Comparison of ENCODE assay signal across 13 mouse cellular contexts in genomic region chr17:43267046-43267749, GRCm38 (mm10). TPM values are rescaled to one million over a fixed set of nuclear protein-coding genes. Genes with fewer than 3 reads are reported as not detected.
DNase-seq lines count a peak whose midpoint lies in the region; ATAC-seq and TF ChIP-seq lines count a peak whose summit lies in the region.
"Had no signal": no experiment of that assay in that cellular context is flagged by ENCODE, and none has a peak within 500 bp of the region (broad histone marks: within the 10 kb centered on the region; RNA-seq: fewer than 3 reads in every experiment).

No protein-coding gene starts in this region.

- no peaks in the 10 kb centered on the region for H3K36me3 ChIP-seq in forebrain, postnatal 0 days (ENCODE audit: insufficient read depth)
- H3K36me3 ChIP-seq in forebrain, embryonic 11.5 days (ENCODE audit: control insufficient read depth, insufficient read depth, low read length), result no peaks in the 10 kb centered on the region
- no peaks in the 10 kb centered on the region for H3K36me3 ChIP-seq in lung, embryonic 14.5 days (ENCODE audit: insufficient read depth)
- no peaks in the 10 kb centered on the region for H3K36me3 ChIP-seq in stomach, postnatal 0 days (ENCODE audit: control insufficient read depth, insufficient read depth, low read length)
- H3K36me3 ChIP-seq: forebrain, embryonic 10.5 days had no signal

- peak; percentile 26; the same call in 1 of the 2 replicates for TF ChIP-seq CTCF in forebrain, postnatal 0 days (IDR thresholded peaks at IDR 0.05; ENCODE audit: low read depth)
- peak; percentile 42; the same call in 1 of the 2 replicates for TF ChIP-seq CTCF in lung, embryonic 14.5 days (IDR thresholded peaks at IDR 0.05; ENCODE audit: low read depth)
- TF ChIP-seq CTCF in stomach, postnatal 0 days (IDR thresholded peaks at IDR 0.05; ENCODE audit: low read depth), result peak; percentile 47
- no peak; the same call in none of the 2 replicates for TF ChIP-seq CTCF in left cerebral cortex, adult 2 months (IDR thresholded peaks at IDR 0.05)

- no peaks in the 10 kb centered on the region for H3K4me1 ChIP-seq in forebrain, postnatal 0 days (ENCODE audit: insufficient read depth)
- H3K4me1 ChIP-seq in forebrain, embryonic 11.5 days (replicated peaks; ENCODE audit: control insufficient read depth, insufficient read depth, low read length), result peaks cover 3% of the 10 kb centered on the region; the same call in 1 of the 2 replicates
- H3K4me1 ChIP-seq in lung, embryonic 14.5 days (ENCODE audit: insufficient read depth), result no peaks in the 10 kb centered on the region
- no peaks in the 10 kb centered on the region for H3K4me1 ChIP-seq in stomach, postnatal 0 days (replicated peaks; ENCODE audit: control insufficient read depth, insufficient read depth)

- no peak overlapping the region for H3K27ac ChIP-seq in forebrain, postnatal 0 days (ENCODE audit: low read depth, low read length)
- no peak overlapping the region for H3K27ac ChIP-seq in forebrain, embryonic 11.5 days (ENCODE audit: low read depth, low read length)
- no peak overlapping the region for H3K27ac ChIP-seq in lung, embryonic 14.5 days (ENCODE audit: low read depth)
- H3K27ac ChIP-seq in stomach, postnatal 0 days (replicated peaks), result no peak overlapping the region
- H3K27ac ChIP-seq in left cerebral cortex, adult 2 months, result no peak overlapping the region
- H3K27ac ChIP-seq: forebrain, embryonic 10.5 days had no signal

- intact Hi-C loops in left cerebral cortex, adult 2 months (cut with DNase I), result loop anchor here (5.0 kb wide), 2 partner anchors 250 to 345 kb away; no protein-coding TSS in a partner anchor

- TF ChIP-seq EP300 in stomach, postnatal 0 days (optimal IDR thresholded peaks at IDR 0.05), result no peak

- no peak for DNase-seq in forebrain, postnatal 0 days
- no peak for DNase-seq in forebrain, embryonic 11.5 days (ENCODE audit: low spot score)
- DNase-seq in lung, embryonic 14.5 days, result no peak
- no peak for DNase-seq in lung, adult 18-20 months
- peak; percentile 5 for DNase-seq in c-Kit-negative CD71-positive TER-119-positive erythroid progenitor cells, embryonic 14.5 days (ENCODE audit: low read depth, low spot score)
- peak; percentile 18 for DNase-seq in stomach, postnatal 0 days (ENCODE audit: low spot score)
- DNase-seq in left cerebral cortex, adult 2 months (ENCODE audit: extremely low spot score in 1 of 2, low spot score in 2 of 2), result no peak
- no peak for DNase-seq in left cerebral cortex, adult 9 months (ENCODE audit: low spot score in 2 of 2)
- DNase-seq: cerebellum, adult 2 months; layer of hippocampus, postnatal 36 days had no signal

- H3K9ac ChIP-seq in forebrain, postnatal 0 days, result no peak overlapping the region
- H3K9ac ChIP-seq in forebrain, embryonic 11.5 days (ENCODE audit: low read length), result no peak overlapping the region
- H3K9ac ChIP-seq in lung, embryonic 14.5 days, result no peak overlapping the region
- H3K9ac ChIP-seq in stomach, postnatal 0 days (ENCODE audit: low read length), result no peak overlapping the region

- 96% methylated on average over 9 of the region's 9 CpGs for WGBS in forebrain, postnatal 0 days
- 92% methylated on average over 9 of the region's 9 CpGs for WGBS in forebrain, embryonic 11.5 days
- WGBS in lung, embryonic 14.5 days, result 85% methylated on average over 9 of the region's 9 CpGs
- WGBS in stomach, postnatal 0 days, result 87% methylated on average over 9 of the region's 9 CpGs

- H3K4me3 ChIP-seq in forebrain, postnatal 0 days (ENCODE audit: low read depth, low read length), result no peak overlapping the region
- no peak overlapping the region for H3K4me3 ChIP-seq in forebrain, embryonic 11.5 days (ENCODE audit: low read depth, low read length)
- H3K4me3 ChIP-seq in lung, embryonic 14.5 days (ENCODE audit: low read depth, low read length), result no peak overlapping the region
- no peak overlapping the region for H3K4me3 ChIP-seq in stomach, postnatal 0 days (ENCODE audit: low read depth, low read length)
- no peak overlapping the region for H3K4me3 ChIP-seq in left cerebral cortex, adult 2 months
- H3K4me3 ChIP-seq: forebrain, embryonic 10.5 days had no signal

- no peaks in the 10 kb centered on the region for H3K9me3 ChIP-seq in forebrain, postnatal 0 days (ENCODE audit: low read length)
- no peaks in the 10 kb centered on the region for H3K9me3 ChIP-seq in forebrain, embryonic 11.5 days (ENCODE audit: control insufficient read depth, low read length)
- H3K9me3 ChIP-seq in lung, embryonic 14.5 days (ENCODE audit: low read depth, low read length), result no peaks in the 10 kb centered on the region
- H3K9me3 ChIP-seq in stomach, postnatal 0 days (ENCODE audit: control insufficient read depth, low read length), result no peaks in the 10 kb centered on the region

- H3K4me2 ChIP-seq in forebrain, postnatal 0 days (ENCODE audit: low read depth), result no peak overlapping the region
- H3K4me2 ChIP-seq in forebrain, embryonic 11.5 days (ENCODE audit: low read depth, low read length, severe bottlenecking), result no peak overlapping the region
- H3K4me2 ChIP-seq in lung, embryonic 14.5 days, result no peak overlapping the region
- H3K4me2 ChIP-seq in stomach, postnatal 0 days (replicated peaks; ENCODE audit: low read depth), result no peak overlapping the region

- ATAC-seq in forebrain, postnatal 0 days, result no peak
- ATAC-seq in forebrain, embryonic 11.5 days (replicated peaks; ENCODE audit: low FRiP score), result no peak
- ATAC-seq in lung, embryonic 14.5 days (ENCODE audit: insufficient read depth), result no peak
- ATAC-seq in stomach, postnatal 0 days (ENCODE audit: low FRiP score, low TSS enrichment), result no peak
- ATAC-seq: inflammation-experienced regulatory T-cells, adult 6 months had no signal

- H3K27me3 ChIP-seq in forebrain, postnatal 0 days (ENCODE audit: insufficient read depth, low read length), result no peaks in the 10 kb centered on the region
- H3K27me3 ChIP-seq in forebrain, embryonic 11.5 days (ENCODE audit: control insufficient read depth, insufficient read depth, low read length), result no peaks in the 10 kb centered on the region
- H3K27me3 ChIP-seq in lung, embryonic 14.5 days (ENCODE audit: insufficient read depth, low read length), result no peaks in the 10 kb centered on the region
- no peaks in the 10 kb centered on the region for H3K27me3 ChIP-seq in stomach, postnatal 0 days (ENCODE audit: control insufficient read depth, insufficient read depth, low read length)

RNA-seq across cellular contexts. Expression of gene Adgrf1, which starts 2.9 kb away (rescaled TPM):
- total RNA-seq in forebrain, postnatal 0 days (2014; rRNA removed), result 0.08 TPM in 1 of 2 replicates, not detected in the other
- polyA plus RNA-seq in forebrain, postnatal 0 days (2015; fragmentation: Nextera tagmentation; extraction: Ambion mirVana), result not detected in 2 replicates
- polyA plus RNA-seq in forebrain, embryonic 11.5 days (2014; fragmentation: Nextera tagmentation; extraction: Ambion mirVana), result not detected in 2 replicates
- polyA plus RNA-seq in lung, embryonic 14.5 days (2014; fragmentation: Nextera tagmentation; extraction: Ambion mirVana), result not detected in 2 replicates
- polyA plus RNA-seq in stomach, postnatal 0 days (2015; fragmentation: Nextera tagmentation; extraction: Ambion mirVana), result 0.17 and 0.29 TPM in 2 replicates
- not detected for total RNA-seq in left cerebral cortex, adult 2 months (2021)
- total RNA-seq: layer of hippocampus, postnatal 36 days had no signal
- polyA plus RNA-seq: cerebellum, adult 2 months; forebrain, embryonic 10.5 days; inflammation-experienced regulatory T-cells, adult 6 months; lung, embryonic 16.5 days had no signal

Comparison
In these comparisons a context has a peak if more than half of its experiments do, and no peak if none do; other contexts are left out.
1. DNase-seq: peak in c-Kit-negative CD71-positive TER-119-positive erythroid progenitor cells, embryonic 14.5 days (single experiment) and stomach, postnatal 0 days (single experiment); none in forebrain, postnatal 0 days (single experiment), forebrain, embryonic 11.5 days (single experiment), lung, embryonic 14.5 days (single experiment), lung, adult 18-20 months (0 of 2), left cerebral cortex, adult 2 months (0 of 2) and left cerebral cortex, adult 9 months (0 of 2).